Mouse (Mus musculus): ENCODE results near the gene Axdnd1.
A peak's percentile ranks its signal among the peaks of the same experiment; 100 is the strongest.

Axdnd1 gene

GRCm38 (mm10) chr1:156420671-156421297 is at the start of gene Axdnd1:
Gene Axdnd1, minus strand, starts transcription at chr1:156421159.
- DNase-seq: peak; percentile 92

- DNase-seq: no peak
These were observed 49.6 kb upstream of the Axdnd1 start for GRCm38 (mm10) chr1:156470557-156470956.

DNA sequence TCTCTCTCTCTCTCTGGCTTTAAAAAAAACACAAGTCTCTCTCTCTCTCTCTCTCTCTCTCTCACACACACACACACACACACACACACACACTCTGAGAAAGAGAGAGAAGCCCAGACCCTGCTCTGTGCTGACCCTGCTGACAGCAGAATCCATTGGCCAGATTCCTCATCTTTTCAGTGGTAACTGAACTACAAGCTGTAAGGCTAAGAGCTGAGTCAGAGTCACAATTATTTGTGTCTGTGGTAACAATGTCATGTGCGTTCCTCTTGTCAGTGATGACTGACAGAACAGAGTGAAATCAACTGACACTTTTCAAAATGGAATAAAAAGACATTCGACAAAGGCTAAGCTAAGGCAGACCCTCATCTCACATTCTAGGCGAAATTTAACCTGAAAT is 47.6 kb upstream of the Axdnd1 start:
- DNase-seq: no peak

- no peak for DNase-seq
These were observed 46.8 kb upstream of the Axdnd1 start for GRCm38 (mm10) chr1:156467655-156468255.

GRCm38 (mm10) chr1:156464963-156465362 is 44.0 kb upstream of the Axdnd1 start:
- no peak for DNase-seq

GRCm38 (mm10) chr1:156463981-156464853 is 43.3 kb upstream of the Axdnd1 start:
- peak; percentile 14 for DNase-seq

- DNase-seq: peak; percentile 52
These were observed 41.5 kb upstream of the Axdnd1 start for GRCm38 (mm10) chr1:156462273-156462991.

- DNase-seq: no peak
These were observed 40.1 kb upstream of the Axdnd1 start for GRCm38 (mm10) chr1:156461036-156461435.

GRCm38 (mm10) chr1:156460216-156460615 is 39.3 kb upstream of the Axdnd1 start:
- no peak for DNase-seq

DNA sequence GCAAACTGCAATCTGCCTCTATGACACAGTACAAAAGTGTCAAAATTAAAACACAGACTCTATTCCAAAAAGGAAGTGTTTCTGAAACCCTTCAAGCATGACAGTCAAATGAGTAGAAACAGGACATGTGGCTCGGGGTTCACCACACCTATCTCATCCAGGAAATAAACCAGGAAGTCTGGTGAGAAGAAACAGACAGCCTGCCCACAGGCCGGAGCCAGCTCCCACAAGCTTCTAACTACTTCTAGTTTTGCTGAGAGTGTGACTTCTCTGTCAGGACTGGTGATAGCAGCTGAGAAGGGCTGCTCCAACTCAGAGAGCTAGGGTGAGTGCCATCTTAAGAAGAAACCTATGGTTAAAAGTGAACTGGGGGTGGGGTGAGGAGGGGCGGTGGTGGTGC is 38.7 kb upstream of the Axdnd1 start:
- DNase-seq: peak; percentile 15

- no peak for DNase-seq
These were observed 37.6 kb upstream of the Axdnd1 start for GRCm38 (mm10) chr1:156458391-156459060.

DNA sequence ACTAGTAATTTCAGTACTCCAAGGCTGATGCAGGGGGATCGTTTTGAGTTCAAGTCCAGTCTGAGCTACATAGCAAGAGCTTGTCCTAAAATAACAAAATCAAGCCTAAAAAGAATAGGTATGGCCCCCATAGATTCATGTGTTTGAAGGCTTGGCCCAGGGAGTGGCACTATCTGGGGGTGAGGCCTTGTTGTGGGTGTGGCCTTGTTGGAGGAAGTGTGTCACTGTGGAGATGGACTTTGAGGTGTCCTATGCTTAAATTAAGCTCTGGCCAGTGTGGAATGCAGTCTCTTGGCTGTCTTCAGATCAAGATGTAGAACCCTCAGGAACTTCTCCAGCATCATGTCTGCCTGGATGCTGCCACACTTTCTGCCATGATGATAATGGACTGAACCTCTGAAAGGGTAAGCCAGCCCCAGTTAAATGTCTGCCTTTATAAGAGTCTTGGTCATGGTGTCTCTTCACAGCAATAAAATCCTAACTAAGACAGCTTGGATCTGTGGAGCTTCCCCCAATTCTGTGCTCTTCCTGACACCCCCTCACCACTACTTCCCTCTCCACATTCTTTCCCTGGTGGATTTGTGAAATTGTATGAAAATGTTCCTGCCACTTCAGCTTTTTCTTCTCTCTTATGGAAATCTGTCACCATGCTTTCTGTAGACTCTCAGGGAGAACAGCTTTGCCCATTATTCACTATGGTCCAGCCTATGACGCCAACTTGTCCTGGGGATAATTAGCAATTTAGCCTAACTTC is 34.2 kb upstream of the Axdnd1 start:
- DNase-seq: no peak

- no peak for DNase-seq
These were observed 33.4 kb upstream of the Axdnd1 start for GRCm38 (mm10) chr1:156454384-156454783.

GRCm38 (mm10) chr1:156453876-156454275 is 32.9 kb upstream of the Axdnd1 start:
- no peak for DNase-seq

DNA sequence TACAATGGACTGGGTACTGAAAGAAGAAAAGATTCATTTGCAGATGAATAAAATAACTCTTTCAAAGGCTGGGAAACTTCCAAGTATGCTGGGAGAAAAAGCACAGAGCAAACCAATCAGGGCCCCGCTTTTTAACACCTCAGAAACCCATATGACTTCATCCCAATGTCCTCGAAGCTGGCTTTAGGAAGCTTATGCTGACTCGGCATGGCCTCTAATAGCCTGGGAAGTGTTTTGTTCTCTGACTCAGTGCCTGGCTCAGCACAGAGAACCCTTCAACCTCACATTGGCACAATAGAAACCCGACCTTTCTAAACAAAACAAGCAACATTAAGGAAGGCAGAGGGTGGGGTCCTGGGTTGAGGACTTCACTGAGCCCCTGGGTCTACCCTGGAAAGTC is 29.5 kb upstream of the Axdnd1 start:
- no peak for DNase-seq

DNA sequence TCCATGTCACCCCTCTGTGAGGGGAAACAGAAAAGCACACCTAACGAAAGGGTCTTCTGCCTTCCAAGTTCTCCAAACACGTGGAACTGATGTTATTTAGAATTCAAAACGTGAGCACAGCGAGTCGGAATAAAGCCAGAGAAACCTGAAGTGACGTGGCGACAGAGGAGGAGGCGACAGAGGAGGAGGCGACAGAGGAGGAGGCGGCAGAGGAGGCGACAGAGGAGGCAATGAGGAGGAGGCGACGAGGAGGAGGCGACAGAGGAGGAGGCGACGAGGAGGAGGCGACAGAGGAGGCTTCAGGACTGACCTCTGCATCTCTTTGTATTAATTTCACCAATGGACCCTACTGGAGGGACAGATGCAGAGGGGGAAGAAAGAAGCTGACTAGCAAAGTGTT is 28.7 kb upstream of the Axdnd1 start:
- peak; percentile 32 for DNase-seq

- no peak for DNase-seq
These were observed 28.1 kb upstream of the Axdnd1 start for GRCm38 (mm10) chr1:156449089-156449488.

- no peak for DNase-seq
These were observed 24.1 kb upstream of the Axdnd1 start for GRCm38 (mm10) chr1:156445049-156445448.

DNA sequence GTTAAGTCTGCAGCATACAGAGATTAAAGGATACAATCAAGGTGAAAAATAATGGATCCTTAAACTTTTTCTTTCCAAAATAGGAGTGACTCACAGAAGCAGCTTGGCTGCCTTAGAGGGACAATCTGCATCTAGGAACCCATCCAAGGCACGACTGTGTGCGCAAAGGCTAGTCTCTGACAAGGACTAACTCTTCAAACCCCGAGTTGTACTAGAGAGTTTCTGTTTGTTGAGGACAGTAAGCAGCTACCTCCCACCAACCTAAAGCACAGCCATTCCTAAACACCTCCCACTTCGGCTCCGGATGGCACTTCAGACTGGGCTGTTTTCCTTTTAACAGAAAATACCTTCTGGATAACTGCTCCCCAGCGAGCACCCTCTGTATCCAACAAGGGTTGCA is 21.8 kb upstream of the Axdnd1 start:
- DNase-seq: no peak

- no peak for DNase-seq
These were observed 21.3 kb upstream of the Axdnd1 start for GRCm38 (mm10) chr1:156442266-156442665.

DNA sequence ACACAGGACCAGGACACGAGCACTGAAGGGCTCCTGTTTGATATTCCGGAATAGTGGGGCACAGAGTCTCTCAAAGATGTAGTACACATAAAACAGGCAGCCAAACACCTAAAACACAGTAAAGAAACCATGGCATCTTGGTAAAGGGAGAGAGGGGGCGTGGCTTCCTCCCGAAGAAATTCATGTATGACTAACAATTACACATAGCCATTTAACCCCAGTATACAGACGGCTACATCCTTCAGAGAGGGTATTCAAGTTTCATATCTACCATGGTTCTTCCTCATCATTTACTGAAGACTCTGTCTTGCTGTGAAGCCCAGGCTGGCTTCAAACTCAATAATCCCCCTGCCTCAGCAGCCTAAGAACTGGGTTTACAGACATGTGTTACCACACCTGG is 16.8 kb upstream of the Axdnd1 start:
- DNase-seq: no peak

Data from kidney, postnatal 10 days (tissue).